Mouse (Mus musculus) stomach, embryonic 15.5 days (tissue): ENCODE data around the gene Aff4. TPM values are rescaled to one million over a fixed set of nuclear protein-coding genes. Genes with fewer than 3 reads are reported as not detected.

ENCODE experiments used
- ATAC-seq: fragments of 200-750 bp; cut with Nextera tagmentation; 2 replicates; pipeline ENCODE4 v1.8.0; 2017; ENCODE audit warnings: low read depth, moderate number of reproducible peaks, moderate TSS enrichment; ENCODE audit not compliant: insufficient read depth, low FRiP score
- H3K27ac ChIP-seq: fragments of 300-500 bp; sonication (generic); 2 replicates; pipeline ENCODE4 v1.5.1; 2015; ENCODE audit warnings: mild to moderate bottlenecking, inconsistent platforms
- H3K27me3 ChIP-seq: fragments of 300-500 bp; sonication (generic); replicated peaks from 2 replicates; pipeline ENCODE4 v1.6.1; 2015; ENCODE audit warnings: inconsistent platforms
- H3K36me3 ChIP-seq: fragments of 300-500 bp; sonication (generic); 2 replicates; pipeline ENCODE4 v1.6.1; 2015; ENCODE audit warnings: inconsistent platforms
- H3K4me1 ChIP-seq: fragments of 300-500 bp; sonication (generic); 2 replicates; pipeline ENCODE4 v1.6.1; 2015; ENCODE audit warnings: inconsistent platforms
- H3K4me2 ChIP-seq: fragments of 300-500 bp; sonication (generic); 2 replicates; pipeline ENCODE4 v1.6.1; 2015; ENCODE audit warnings: mild to moderate bottlenecking, inconsistent platforms
- H3K4me3 ChIP-seq: fragments of 300-500 bp; sonication (generic); replicated peaks from 2 replicates; pipeline ENCODE4 v1.5.1; 2015; ENCODE audit warnings: inconsistent platforms
- H3K9ac ChIP-seq: fragments of 300-500 bp; sonication (generic); 2 replicates; pipeline ENCODE4 v1.6.1; 2015; ENCODE audit warnings: inconsistent platforms
- H3K9me3 ChIP-seq: fragments of 300-500 bp; sonication (generic); 2 replicates; pipeline ENCODE4 v1.6.1; 2016; ENCODE audit warnings: inconsistent platforms
- whole genome bisulfite sequencing: fragments of 180-500 bp; shearing (Covaris S2); methylation state at CpG from one replicate; pipeline ENCODE4 v1.1.7; 2015; 5-methylcytosine and 5-hydroxymethylcytosine counted together
- polyA plus RNA-seq: library from polyadenylated mRNA; unstranded; fragments of >200 nt; fragmentation: Nextera tagmentation; extraction: Ambion mirVana; gene quantifications from 2 replicates; pipeline ENCODE4 v1.2.1, GENCODE M21; 2015

The Aff4 gene
- polyA plus RNA-seq, 1 experiment from 2014 or later: 54.6 TPM

GRCm38 (mm10) chr11:53342711-53343110 lies 7.9 kb upstream of the Aff4 start:
- H3K4me2 ChIP-seq: no peak overlapping the region
- H3K9me3 ChIP-seq: no peaks in the 10 kb centered on the region
- H3K4me3 ChIP-seq: no peak overlapping the region
- no peak for ATAC-seq
- no peak overlapping the region for H3K27ac ChIP-seq
- 52% methylated on average over 5 of the region's 5 CpGs for WGBS
- H3K36me3 ChIP-seq: no peaks in the 10 kb centered on the region
- H3K27me3 ChIP-seq: no peaks in the 10 kb centered on the region
- no peaks in the 10 kb centered on the region for H3K4me1 ChIP-seq
- no peak overlapping the region for H3K9ac ChIP-seq

GRCm38 (mm10) chr11:53345328-53345727 lies 5.3 kb upstream of the Aff4 start:
- H3K27ac ChIP-seq: no peak overlapping the region
- H3K27me3 ChIP-seq: no peaks in the 10 kb centered on the region
- no peaks in the 10 kb centered on the region for H3K4me1 ChIP-seq
- ATAC-seq: no peak
- H3K4me3 ChIP-seq: no peak overlapping the region
- no peaks in the 10 kb centered on the region for H3K36me3 ChIP-seq
- H3K9me3 ChIP-seq: no peaks in the 10 kb centered on the region
- 18% methylated on average over 5 of the region's 5 CpGs for WGBS
- H3K9ac ChIP-seq: no peak overlapping the region
- H3K4me2 ChIP-seq: no peak overlapping the region

GRCm38 (mm10) chr11:53345738-53346137 lies 4.9 kb upstream of the Aff4 start:
- no peak overlapping the region for H3K27ac ChIP-seq
- H3K9ac ChIP-seq: no peak overlapping the region
- H3K36me3 ChIP-seq: no peaks in the 10 kb centered on the region
- no peak overlapping the region for H3K4me3 ChIP-seq
- no peak for ATAC-seq
- H3K4me2 ChIP-seq: no peak overlapping the region
- no peaks in the 10 kb centered on the region for H3K9me3 ChIP-seq
- no peaks in the 10 kb centered on the region for H3K4me1 ChIP-seq
- 24% methylated on average over 2 of the region's 2 CpGs for WGBS
- no peaks in the 10 kb centered on the region for H3K27me3 ChIP-seq

- Histone ChIP-seq H3K27ac (peak overlapping the region; percentile 97), H3K9me3 (no peaks in the 10 kb centered on the region), H3K9ac (peak overlapping the region; percentile 99), H3K36me3 (no peaks in the 10 kb centered on the region), H3K4me2 (peak overlapping the region; percentile 88), H3K4me3 (peak overlapping the region; percentile 96), H3K4me1 (no peaks in the 10 kb centered on the region; the same call in 1 of the 2 replicates), H3K27me3 (no peaks in the 10 kb centered on the region)
- no peak for ATAC-seq
- under 1% methylated on average over 33 of the region's 35 CpGs for WGBS
Measured at GRCm38 (mm10) chr11:53351224-53351942, 750 bp downstream of the Aff4 start.

- no peaks in the 10 kb centered on the region for H3K36me3 ChIP-seq
- no peaks in the 10 kb centered on the region; the same call in 1 of the 2 replicates for H3K4me1 ChIP-seq
- WGBS: 3% methylated on average over 14 of the region's 14 CpGs
- H3K9me3 ChIP-seq: no peaks in the 10 kb centered on the region
- peak overlapping the region; percentile 96 for H3K4me3 ChIP-seq
- no peak for ATAC-seq
- H3K27ac ChIP-seq: peak overlapping the region; percentile 97
- H3K4me2 ChIP-seq: peak overlapping the region; percentile 88
- H3K9ac ChIP-seq: peak overlapping the region; percentile 99
- no peaks in the 10 kb centered on the region for H3K27me3 ChIP-seq
Measured at GRCm38 (mm10) chr11:53351943-53352590, 1.4 kb downstream of the Aff4 start.

GRCm38 (mm10) chr11:53358504-53359155 lies 8.0 kb downstream of the Aff4 start:
- H3K27ac ChIP-seq: no peak overlapping the region
- 86% methylated on average over 5 of the region's 5 CpGs for WGBS
- H3K27me3 ChIP-seq: no peaks in the 10 kb centered on the region
- H3K4me3 ChIP-seq: no peak overlapping the region
- no peaks in the 10 kb centered on the region for H3K4me1 ChIP-seq
- ATAC-seq: no peak
- H3K9me3 ChIP-seq: no peaks in the 10 kb centered on the region
- no peaks in the 10 kb centered on the region for H3K36me3 ChIP-seq
- H3K9ac ChIP-seq: no peak overlapping the region
- no peak overlapping the region for H3K4me2 ChIP-seq

GRCm38 (mm10) chr11:53367032-53367431 lies 16.4 kb downstream of the Aff4 start:
- ATAC-seq: no peak
- no peaks in the 10 kb centered on the region for H3K4me1 ChIP-seq
- WGBS: 91% methylated on average over 2 of the region's 2 CpGs
- H3K4me2 ChIP-seq: no peak overlapping the region
- no peak overlapping the region for H3K27ac ChIP-seq
- H3K9ac ChIP-seq: no peak overlapping the region
- no peaks in the 10 kb centered on the region for H3K9me3 ChIP-seq
- no peaks in the 10 kb centered on the region for H3K27me3 ChIP-seq
- no peak overlapping the region for H3K4me3 ChIP-seq
- peaks cover 7% of the 10 kb centered on the region; the same call in 1 of the 2 replicates for H3K36me3 ChIP-seq

- Histone ChIP-seq H3K4me3 (no peak overlapping the region), H3K9me3 (no peaks in the 10 kb centered on the region), H3K4me2 (no peak overlapping the region), H3K9ac (no peak overlapping the region), H3K36me3 (peaks cover 12% of the 10 kb centered on the region; the same call in 1 of the 2 replicates), H3K4me1 (no peaks in the 10 kb centered on the region), H3K27ac (no peak overlapping the region), H3K27me3 (no peaks in the 10 kb centered on the region)
- 79% methylated on average over 1 of the region's 1 CpGs for WGBS
- ATAC-seq: no peak
Measured at GRCm38 (mm10) chr11:53378918-53379317, 28.3 kb downstream of the Aff4 start.

GRCm38 (mm10) chr11:53383758-53384428 lies 33.3 kb downstream of the Aff4 start:
- Histone ChIP-seq H3K27ac (no peak overlapping the region), H3K4me1 (no peaks in the 10 kb centered on the region), H3K9me3 (no peaks in the 10 kb centered on the region), H3K36me3 (peaks cover 12% of the 10 kb centered on the region; the same call in 1 of the 2 replicates), H3K4me3 (no peak overlapping the region), H3K4me2 (no peak overlapping the region), H3K9ac (no peak overlapping the region), H3K27me3 (no peaks in the 10 kb centered on the region)
- ATAC-seq: no peak
- 92% methylated on average over 2 of the region's 2 CpGs for WGBS

GRCm38 (mm10) chr11:53393856-53394255 lies 43.2 kb downstream of the Aff4 start:
- Histone ChIP-seq H3K4me3 (no peak overlapping the region), H3K27ac (no peak overlapping the region), H3K9me3 (no peaks in the 10 kb centered on the region), H3K27me3 (no peaks in the 10 kb centered on the region), H3K9ac (no peak overlapping the region), H3K4me1 (no peaks in the 10 kb centered on the region), H3K36me3 (peaks cover 31% of the 10 kb centered on the region), H3K4me2 (no peak overlapping the region)
- WGBS: 68% methylated on average over 1 of the region's 1 CpGs
- no peak for ATAC-seq

- Histone ChIP-seq H3K9ac (no peak overlapping the region), H3K36me3 (peaks cover 47% of the 10 kb centered on the region), H3K27ac (no peak overlapping the region), H3K27me3 (no peaks in the 10 kb centered on the region), H3K4me3 (no peak overlapping the region), H3K4me2 (no peak overlapping the region), H3K9me3 (no peaks in the 10 kb centered on the region), H3K4me1 (no peaks in the 10 kb centered on the region)
- ATAC-seq: no peak
- WGBS: 78% methylated on average over 1 of the region's 1 CpGs
Measured at GRCm38 (mm10) chr11:53403638-53404037, 53.0 kb downstream of the Aff4 start.

- peaks cover 51% of the 10 kb centered on the region for H3K36me3 ChIP-seq
- H3K9ac ChIP-seq: no peak overlapping the region
- ATAC-seq: no peak
- H3K4me1 ChIP-seq: no peaks in the 10 kb centered on the region
- H3K27me3 ChIP-seq: no peaks in the 10 kb centered on the region
- H3K27ac ChIP-seq: no peak overlapping the region
- H3K4me3 ChIP-seq: no peak overlapping the region
- H3K4me2 ChIP-seq: no peak overlapping the region
- no peaks in the 10 kb centered on the region for H3K9me3 ChIP-seq
Measured at GRCm38 (mm10) chr11:53411738-53412137, 61.1 kb downstream of the Aff4 start.
